Mouse (Mus musculus) lung, postnatal 0 days (tissue): ENCODE measurements around the gene Zfp617.
"Not testable (repeated sequence)": the region's sequence is repeated elsewhere in the genome, so short reads cannot be mapped to it uniquely, and the experiment has no call there.

Source experiments
- CTCF ChIP-seq: IDR thresholded peaks from 2 replicates; pipeline ENCODE4 v1.5.1; 2016; ENCODE audit warnings: antibody characterized with exemption, mild to moderate bottlenecking
- EP300 ChIP-seq: IDR thresholded peaks from 2 replicates; pipeline ENCODE4 v1.6.1; 2016; ENCODE audit warnings: antibody characterized with exemption, mild to moderate bottlenecking, control low read depth

GRCm38 (mm10) chr8:71952961-71953700, 44.7 kb downstream of the Zfp617 start:
- TF ChIP-seq CTCF, EP300: not testable (repeated sequence)
